Mouse (Mus musculus) hindbrain, postnatal 0 days (tissue): ENCODE measurements around the gene Itm2c. TPM values are rescaled to one million over a fixed set of nuclear protein-coding genes. Genes with fewer than 3 reads are reported as not detected.

Source experiments
- ATAC-seq: fragments of 200-750 bp; cut with Nextera tagmentation; 2 replicates; pipeline ENCODE4 v1.8.0; 2017; ENCODE audit warnings: mild to moderate bottlenecking, moderate TSS enrichment, moderate library complexity
- DNase-seq: peaks from one replicate; pipeline ENCODE4 v3.0.0-alpha.2; 2015; ENCODE audit warnings: low spot score
- H3K27ac ChIP-seq: fragments of 300-500 bp; sonication (generic); 2 replicates; pipeline ENCODE4 v1.5.1; 2014; ENCODE audit warnings: mild to moderate bottlenecking
- H3K27me3 ChIP-seq: fragments of 300-500 bp; sonication (generic); 2 replicates; pipeline ENCODE4 v1.6.1; 2014; ENCODE audit warnings: low read length, mixed read lengths; ENCODE audit not compliant: insufficient read depth
- H3K36me3 ChIP-seq: fragments of 300-500 bp; sonication (generic); 2 replicates; pipeline ENCODE4 v1.6.1; 2014; ENCODE audit warnings: low read length, mixed read lengths; ENCODE audit not compliant: insufficient read depth
- H3K4me1 ChIP-seq: fragments of 300-500 bp; sonication (generic); 2 replicates; pipeline ENCODE4 v1.6.1; 2014; ENCODE audit warnings: antibody characterized with exemption, low read length, mixed read lengths; ENCODE audit not compliant: insufficient read depth
- H3K4me2 ChIP-seq: fragments of 300-500 bp; sonication (generic); 2 replicates; pipeline ENCODE4 v1.6.1; 2014; ENCODE audit warnings: low read depth, mild to moderate bottlenecking, low read length, moderate library complexity, mixed read lengths
- H3K4me3 ChIP-seq: fragments of 300-500 bp; sonication (generic); 2 replicates; pipeline ENCODE4 v1.5.1; 2014; ENCODE audit warnings: low read length
- H3K9ac ChIP-seq: fragments of 300-500 bp; sonication (generic); replicated peaks from 2 replicates; pipeline ENCODE4 v1.6.1; 2014; ENCODE audit warnings: mild to moderate bottlenecking, low read length, moderate library complexity, mixed read lengths
- H3K9me3 ChIP-seq: fragments of 300-500 bp; sonication (generic); 2 replicates; pipeline ENCODE4 v1.6.1; 2016; ENCODE audit warnings: low read length, mixed read lengths
- CTCF ChIP-seq: IDR thresholded peaks from 2 replicates; pipeline ENCODE4 v1.5.1; 2016; ENCODE audit warnings: antibody characterized with exemption, control low read depth, low read depth
- WGBS: fragments of 180-500 bp; shearing (Covaris S2); extraction: QIAGEN DNeasy Blood & Tissue Kit; methylation state at CpG from one replicate; pipeline ENCODE4 v1.1.7; 2014; 5-methylcytosine and 5-hydroxymethylcytosine counted together
- polyA plus RNA-seq: library from polyadenylated mRNA; unstranded; fragments of >200 nt; fragmentation: Nextera tagmentation; extraction: Ambion mirVana; gene quantifications from 2 replicates; pipeline ENCODE4 v1.2.1, GENCODE M21; 2015
- total RNA-seq: library from RNA; depleted of rRNA; stranded (reverse); fragments of >200 nt; gene quantifications from 2 replicates; pipeline ENCODE4 v1.2.3, GENCODE M21; 2014

Itm2c gene
- total and polyA plus RNA-seq, 2 experiments from 2014 or later = 244 to 336 TPM

GRCm38 (mm10) chr1:85854475-85854874 lies 39.6 kb upstream of the Itm2c start:
- 89% methylated on average over 2 of the region's 2 CpGs for WGBS
- Histone ChIP-seq H3K9me3 (no peaks in the 10 kb centered on the region), H3K36me3 (peaks cover 6% of the 10 kb centered on the region), H3K9ac (no peak overlapping the region), H3K4me2 (no peak overlapping the region), H3K4me1 (no peaks in the 10 kb centered on the region), H3K27me3 (no peaks in the 10 kb centered on the region), H3K4me3 (no peak overlapping the region), H3K27ac (no peak overlapping the region)
- ATAC-seq (no peak), DNase-seq (no peak)
- peak; percentile 45 for TF ChIP-seq CTCF

GRCm38 (mm10) chr1:85856266-85856665 lies 37.8 kb upstream of the Itm2c start:
- no peak for TF ChIP-seq CTCF
- no peak for ATAC-seq
- 86% methylated on average over 3 of the region's 3 CpGs for WGBS

GRCm38 (mm10) chr1:85857261-85857754 lies 36.8 kb upstream of the Itm2c start:
- no peaks in the 10 kb centered on the region for H3K27me3 ChIP-seq
- no peak overlapping the region for H3K9ac ChIP-seq
- H3K4me1 ChIP-seq = no peaks in the 10 kb centered on the region
- DNase-seq (no peak), ATAC-seq (no peak)
- no peak overlapping the region for H3K4me3 ChIP-seq
- H3K4me2 ChIP-seq = no peak overlapping the region
- no peak overlapping the region for H3K27ac ChIP-seq
- H3K9me3 ChIP-seq = 0 out of 2 replicates have a peak, but pooled peaks cover 2% of the 10 kb centered on the region
- no peak for TF ChIP-seq CTCF
- WGBS = 74% methylated on average over 6 of the region's 6 CpGs
- peaks cover 1% of the 10 kb centered on the region; the same call in 1 of the 2 replicates for H3K36me3 ChIP-seq

More at GRCm38 (mm10) chr1:85856266-85856665, 37.8 kb upstream of the Itm2c start:
- Histone ChIP-seq H3K36me3 (peaks cover 5% of the 10 kb centered on the region; the same call in 1 of the 2 replicates), H3K27me3 (no peaks in the 10 kb centered on the region), H3K4me3 (no peak overlapping the region), H3K4me1 (no peaks in the 10 kb centered on the region), H3K27ac (no peak overlapping the region), H3K9ac (no peak overlapping the region), H3K4me2 (no peak overlapping the region), H3K9me3 (no peaks in the 10 kb centered on the region)
- no peak for DNase-seq

GRCm38 (mm10) chr1:85864383-85864782 lies 29.7 kb upstream of the Itm2c start:
- Histone ChIP-seq H3K4me3 (no peak overlapping the region), H3K9me3 (0 out of 2 replicates have a peak, but pooled peaks cover 4% of the 10 kb centered on the region), H3K27ac (no peak overlapping the region), H3K9ac (no peak overlapping the region), H3K27me3 (no peaks in the 10 kb centered on the region), H3K36me3 (no peaks in the 10 kb centered on the region), H3K4me1 (no peaks in the 10 kb centered on the region), H3K4me2 (no peak overlapping the region)
- no peak for DNase-seq
- 87% methylated on average over 10 of the region's 10 CpGs for WGBS
- TF ChIP-seq CTCF = no peak
- no peak for ATAC-seq

GRCm38 (mm10) chr1:85870001-85870400 lies 24.1 kb upstream of the Itm2c start:
- peak; percentile 75 for ATAC-seq
- DNase-seq = peak; percentile 67
- H3K4me2 ChIP-seq = no peak overlapping the region
- no peaks in the 10 kb centered on the region for H3K27me3 ChIP-seq
- no peaks in the 10 kb centered on the region for H3K4me1 ChIP-seq
- no peak overlapping the region for H3K9ac ChIP-seq
- H3K27ac ChIP-seq = 0 out of 2 replicates have a peak overlapping the region, but pooled peaks have one; percentile 12
- TF ChIP-seq CTCF = no peak
- no peaks in the 10 kb centered on the region for H3K36me3 ChIP-seq
- no peak overlapping the region for H3K4me3 ChIP-seq
- H3K9me3 ChIP-seq = no peaks in the 10 kb centered on the region
- 59% methylated on average over 7 of the region's 7 CpGs for WGBS

GRCm38 (mm10) chr1:85870546-85870945 lies 23.5 kb upstream of the Itm2c start:
- peak; percentile 18; the same call in 1 of the 2 replicates for ATAC-seq
- no peaks in the 10 kb centered on the region for H3K9me3 ChIP-seq
- no peak overlapping the region for H3K4me3 ChIP-seq
- WGBS = 62% methylated on average over 2 of the region's 2 CpGs
- no peaks in the 10 kb centered on the region for H3K27me3 ChIP-seq
- TF ChIP-seq CTCF = no peak
- DNase-seq = no peak
- no peaks in the 10 kb centered on the region for H3K36me3 ChIP-seq
- no peak overlapping the region for H3K4me2 ChIP-seq
- 0 out of 2 replicates have a peak overlapping the region, but pooled peaks have one; percentile 12 for H3K27ac ChIP-seq
- H3K9ac ChIP-seq = no peak overlapping the region
- no peaks in the 10 kb centered on the region for H3K4me1 ChIP-seq

DNA sequence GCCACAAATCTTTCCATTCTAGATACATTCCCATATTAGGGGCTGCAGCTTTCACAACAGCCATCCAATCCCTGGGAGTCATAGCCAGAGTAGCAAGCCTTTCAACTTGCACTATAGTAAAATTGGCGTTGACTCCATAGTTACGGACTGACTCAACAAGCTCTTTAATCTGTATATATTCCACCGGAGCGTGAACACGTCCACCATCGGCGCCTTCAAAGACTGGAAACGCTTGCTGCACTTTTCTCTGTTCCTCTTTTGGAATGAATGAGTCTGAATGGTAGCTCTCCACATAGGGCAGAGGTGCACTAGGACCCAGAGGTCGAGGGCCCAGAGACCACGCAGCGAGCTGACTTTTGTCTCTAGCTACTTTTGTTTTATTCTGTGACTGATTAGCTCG lies 12.1 kb upstream of the Itm2c start:
- Histone ChIP-seq H3K27me3 (no peaks in the 10 kb centered on the region), H3K9me3 (no peaks in the 10 kb centered on the region), H3K4me3 (no peak overlapping the region), H3K36me3 (no peaks in the 10 kb centered on the region), H3K27ac (no peak overlapping the region), H3K9ac (no peak overlapping the region), H3K4me1 (no peaks in the 10 kb centered on the region), H3K4me2 (no peak overlapping the region)
- no peak for ATAC-seq
- WGBS = 88% methylated on average over 12 of the region's 12 CpGs
- no peak for TF ChIP-seq CTCF
- no peak for DNase-seq
